Mouse (Mus musculus) neural tube, embryonic 12.5 days (tissue): ENCODE results near the gene Ddo. TPM values are rescaled to one million over a fixed set of nuclear protein-coding genes. Genes with fewer than 3 reads are reported as not detected.

Experiments
- ATAC-seq: fragments of 200-750 bp; cut with Nextera tagmentation; 2 replicates; pipeline ENCODE4 v1.8.0; 2017; ENCODE audit warnings: low read depth, mild to moderate bottlenecking, moderate TSS enrichment, moderate library complexity; ENCODE audit not compliant: low FRiP score
- H3K27ac ChIP-seq: fragments of 300-500 bp; sonication (generic); 2 replicates; pipeline ENCODE4 v1.5.1; 2016
- H3K27me3 ChIP-seq: fragments of 300-500 bp; sonication (generic); replicated peaks from 2 replicates; pipeline ENCODE4 v1.6.1; 2016; ENCODE audit warnings: mild to moderate bottlenecking
- H3K36me3 ChIP-seq: fragments of 300-500 bp; sonication (generic); 2 replicates; pipeline ENCODE4 v1.6.1; 2016; ENCODE audit warnings: mild to moderate bottlenecking
- H3K4me1 ChIP-seq: fragments of 300-500 bp; sonication (generic); 2 replicates; pipeline ENCODE4 v1.6.1; 2016
- H3K4me2 ChIP-seq: fragments of 300-500 bp; sonication (generic); replicated peaks from 2 replicates; pipeline ENCODE4 v1.6.1; 2016; ENCODE audit warnings: mild to moderate bottlenecking
- H3K4me3 ChIP-seq: fragments of 300-500 bp; sonication (generic); 2 replicates; pipeline ENCODE4 v1.5.1; 2016
- H3K9ac ChIP-seq: fragments of 300-500 bp; sonication (generic); 2 replicates; pipeline ENCODE4 v1.6.1; 2016; ENCODE audit warnings: mild to moderate bottlenecking
- H3K9me3 ChIP-seq: fragments of 300-500 bp; sonication (generic); 2 replicates; pipeline ENCODE4 v1.6.1; 2016; ENCODE audit warnings: mild to moderate bottlenecking
- WGBS: fragments of 180-500 bp; shearing (Covaris S2); methylation state at CpG from one replicate; pipeline ENCODE4 v1.1.7; 2016; 5-methylcytosine and 5-hydroxymethylcytosine counted together
- polyA plus RNA-seq: library from polyadenylated mRNA; unstranded; fragments of >200 nt; fragmentation: Nextera tagmentation; extraction: Ambion mirVana; gene quantifications from 2 replicates; pipeline ENCODE4 v1.2.1, GENCODE M21; 2016

Ddo gene
- polyA plus RNA-seq, 1 experiment from 2014 or later = 0.15 TPM

GRCm38 (mm10) chr10:40724342-40724741, 94.5 kb downstream of the Ddo start:
- Histone ChIP-seq H3K9me3 (no peaks in the 10 kb centered on the region), H3K27ac (no peak overlapping the region), H3K9ac (no peak overlapping the region), H3K27me3 (no peaks in the 10 kb centered on the region), H3K4me1 (peaks cover 18% of the 10 kb centered on the region), H3K4me2 (no peak overlapping the region), H3K4me3 (no peak overlapping the region), H3K36me3 (no peaks in the 10 kb centered on the region)
- ATAC-seq = no peak
- WGBS = 12% methylated on average over 6 of the region's 6 CpGs

- H3K27me3 ChIP-seq = no peaks in the 10 kb centered on the region
- no peak overlapping the region for H3K4me2 ChIP-seq
- no peak overlapping the region for H3K4me3 ChIP-seq
- H3K9me3 ChIP-seq = no peaks in the 10 kb centered on the region
- no peak overlapping the region for H3K27ac ChIP-seq
- no peak overlapping the region for H3K9ac ChIP-seq
- ATAC-seq = no peak
- peaks cover 18% of the 10 kb centered on the region for H3K4me1 ChIP-seq
- H3K36me3 ChIP-seq = no peaks in the 10 kb centered on the region
- 41% methylated on average over 4 of the region's 4 CpGs for WGBS
Measured at GRCm38 (mm10) chr10:40725066-40725465, 95.3 kb downstream of the Ddo start.

- H3K27me3 ChIP-seq = no peaks in the 10 kb centered on the region
- H3K4me1 ChIP-seq = peaks cover 18% of the 10 kb centered on the region
- 86% methylated on average over 4 of the region's 4 CpGs for WGBS
- ATAC-seq = no peak
- no peak overlapping the region for H3K4me3 ChIP-seq
- H3K9me3 ChIP-seq = no peaks in the 10 kb centered on the region
- no peaks in the 10 kb centered on the region for H3K36me3 ChIP-seq
- H3K4me2 ChIP-seq = no peak overlapping the region
- H3K9ac ChIP-seq = no peak overlapping the region
- H3K27ac ChIP-seq = no peak overlapping the region
Measured at GRCm38 (mm10) chr10:40725471-40725870, 95.7 kb downstream of the Ddo start.

- H3K36me3 ChIP-seq = no peaks in the 10 kb centered on the region
- 64% methylated on average over 11 of the region's 11 CpGs for WGBS
- H3K4me2 ChIP-seq = no peak overlapping the region
- no peak overlapping the region for H3K4me3 ChIP-seq
- no peak overlapping the region for H3K9ac ChIP-seq
- peaks cover 18% of the 10 kb centered on the region for H3K4me1 ChIP-seq
- H3K9me3 ChIP-seq = no peaks in the 10 kb centered on the region
- no peaks in the 10 kb centered on the region for H3K27me3 ChIP-seq
- no peak overlapping the region for H3K27ac ChIP-seq
- no peak for ATAC-seq
Measured at GRCm38 (mm10) chr10:40726288-40726902, 96.6 kb downstream of the Ddo start.

GRCm38 (mm10) chr10:40726989-40727388, 97.2 kb downstream of the Ddo start:
- 37% methylated on average over 5 of the region's 5 CpGs for WGBS
- Histone ChIP-seq H3K9ac (no peak overlapping the region), H3K27me3 (no peaks in the 10 kb centered on the region), H3K36me3 (no peaks in the 10 kb centered on the region), H3K27ac (no peak overlapping the region), H3K4me3 (no peak overlapping the region), H3K4me2 (no peak overlapping the region), H3K9me3 (no peaks in the 10 kb centered on the region), H3K4me1 (peaks cover 18% of the 10 kb centered on the region)
- ATAC-seq = no peak

- Histone ChIP-seq H3K4me3 (no peak overlapping the region), H3K4me1 (peaks cover 4% of the 10 kb centered on the region; the same call in 1 of the 2 replicates), H3K36me3 (no peaks in the 10 kb centered on the region), H3K4me2 (no peak overlapping the region), H3K27ac (no peak overlapping the region), H3K9ac (no peak overlapping the region), H3K9me3 (no peaks in the 10 kb centered on the region), H3K27me3 (no peaks in the 10 kb centered on the region)
- 84% methylated on average over 5 of the region's 5 CpGs for WGBS
- no peak for ATAC-seq
Measured at GRCm38 (mm10) chr10:40730200-40730599, 100.4 kb downstream of the Ddo start.

Other genes with a start within 250 kb of the Ddo start
- not detected in 2 replicates for gene Slc22a16, start 59.7 kb upstream of the Ddo start, polyA plus RNA-seq
- 0.98 and 1.1 TPM in 2 replicates for gene Mettl24, start 53.3 kb downstream of the Ddo start, polyA plus RNA-seq